Mouse (Mus musculus) olfactory bulb, adult 2 months (tissue): ENCODE data around the gene Trmt13.

Source experiments
- CTCF ChIP-seq: fragments of 200-500 bp; IDR thresholded peaks from 2 replicates; pipeline ENCODE4 v1.5.1; 2012; ENCODE audit warnings: low read depth, mild to moderate bottlenecking, low read length, moderate library complexity; ENCODE audit not compliant: insufficient read depth
- POLR2A ChIP-seq: fragments of 200-500 bp; IDR thresholded peaks from 2 replicates; pipeline ENCODE4 v1.6.1; 2012; ENCODE audit warnings: mild to moderate bottlenecking, low read depth, low read length, moderate library complexity; ENCODE audit not compliant: insufficient read depth

DNA sequence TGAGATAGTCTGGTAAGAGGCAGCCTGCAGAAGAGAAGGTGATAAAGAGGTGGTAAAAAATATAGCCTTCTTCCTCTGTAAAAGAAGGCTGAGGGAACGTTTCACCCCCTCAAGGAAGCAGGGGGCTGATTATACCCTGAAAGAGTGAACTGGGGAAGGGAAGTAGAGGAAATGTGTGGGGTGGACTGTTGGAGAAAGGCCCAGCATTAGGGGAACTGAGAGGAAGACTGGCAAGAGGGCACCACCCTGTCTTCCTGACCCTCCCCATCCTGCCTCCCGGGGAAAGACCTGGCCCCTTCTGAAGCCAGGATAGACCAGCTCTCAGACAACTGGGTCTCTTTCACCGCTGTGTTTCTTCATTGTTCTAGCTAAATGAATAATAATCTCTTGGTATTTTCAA lies 71.9 kb downstream of the Trmt13 start:
- TF ChIP-seq CTCF, result no peak
- TF ChIP-seq POLR2A, result no peak
